Mouse (Mus musculus): ENCODE data around the gene Lef1. TPM values are rescaled to one million over a fixed set of nuclear protein-coding genes. Genes with fewer than 3 reads are reported as not detected.

Gene Lef1
- polyA plus RNA-seq, 1 experiment = 4.5 TPM

DNA sequence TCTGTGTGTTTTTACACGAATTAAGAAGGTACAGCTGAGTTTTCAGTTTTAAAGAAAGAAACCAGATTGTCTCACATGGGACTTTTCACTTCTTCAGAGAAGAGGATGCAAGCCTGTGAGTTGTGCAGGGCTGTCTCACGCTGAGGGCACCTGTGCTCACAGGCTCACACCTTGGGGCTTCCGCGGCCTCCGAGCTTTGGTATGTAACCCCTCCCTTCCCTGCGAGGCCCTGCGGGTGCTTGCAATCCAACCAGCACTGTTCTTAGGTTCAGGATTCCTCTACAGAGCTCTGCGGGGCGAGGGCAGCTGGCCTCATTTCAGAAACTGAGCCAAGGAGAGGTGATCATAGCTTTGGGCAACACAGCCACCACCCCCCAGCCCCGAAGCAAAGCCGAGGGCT lies 46.1 kb downstream of the Lef1 start:
- H3K4me3 ChIP-seq = no peak overlapping the region
- H3ac ChIP-seq (ENCODE audit: control insufficient read depth, insufficient read length) = no peak overlapping the region
- peaks cover 6% of the 10 kb centered on the region for H3K79me2 ChIP-seq (ENCODE audit: control insufficient read depth, insufficient read depth)
- no peaks in the 10 kb centered on the region for H3K27me3 ChIP-seq (ENCODE audit: control insufficient read depth, insufficient read depth, insufficient read length)
- no peaks in the 10 kb centered on the region for H3K36me3 ChIP-seq (ENCODE audit: control insufficient read depth, insufficient read depth)
- H3K4me2 ChIP-seq (ENCODE audit: low read depth) = no peak overlapping the region
- no peak for TF ChIP-seq CEBPB (IDR thresholded peaks at IDR 0.05; ENCODE audit: insufficient read depth, poor library complexity, severe bottlenecking)
- TF ChIP-seq SRF (IDR thresholded peaks at IDR 0.05; ENCODE audit: control insufficient read depth, insufficient read length, low read depth) = no peak
- TF ChIP-seq MAX (IDR thresholded peaks at IDR 0.05; ENCODE audit: low read depth) = no peak
- no peak for TF ChIP-seq POLR2AphosphoS2 (IDR thresholded peaks at IDR 0.05; ENCODE audit: insufficient read length, low read depth)
- no peak for TF ChIP-seq REST (IDR thresholded peaks at IDR 0.05; ENCODE audit: insufficient read depth, insufficient read length)
- no peak for TF ChIP-seq TCF3 (IDR thresholded peaks at IDR 0.05; ENCODE audit: insufficient read length, low read depth)
- TF ChIP-seq USF1 (IDR thresholded peaks at IDR 0.05; ENCODE audit: low read depth) = no peak
- no peak for TF ChIP-seq MYOG (IDR thresholded peaks at IDR 0.05; ENCODE audit: control insufficient read depth in 1 of 3, insufficient read depth in 1 of 3, insufficient read length in 2 of 3, low read depth in 2 of 3)

GRCm38 (mm10) chr3:131157471-131157870 lies 47.2 kb downstream of the Lef1 start:
- Histone ChIP-seq H3K79me2 (ENCODE audit: control insufficient read depth, insufficient read depth) (peaks cover 7% of the 10 kb centered on the region), H3K36me3 (ENCODE audit: control insufficient read depth, insufficient read depth) (no peaks in the 10 kb centered on the region), H3K27me3 (ENCODE audit: control insufficient read depth, insufficient read depth, insufficient read length) (no peaks in the 10 kb centered on the region), H3ac (ENCODE audit: control insufficient read depth, insufficient read length) (no peak overlapping the region), H3K4me3 (no peak overlapping the region), H3K4me2 (ENCODE audit: low read depth) (no peak overlapping the region)
- TF ChIP-seq MAX (IDR thresholded peaks at IDR 0.05; ENCODE audit: low read depth) (no peak), POLR2A (IDR thresholded peaks at IDR 0.05; ENCODE audit: insufficient read length, low read depth) (no peak), USF1 (IDR thresholded peaks at IDR 0.05; ENCODE audit: low read depth) (no peak), CEBPB (IDR thresholded peaks at IDR 0.05; ENCODE audit: insufficient read depth, poor library complexity, severe bottlenecking) (no peak), TCF3 (IDR thresholded peaks at IDR 0.05; ENCODE audit: insufficient read length, low read depth) (no peak), MYOG (IDR thresholded peaks at IDR 0.05; ENCODE audit: control insufficient read depth in 1 of 3, insufficient read depth in 1 of 3, insufficient read length in 2 of 3, low read depth in 2 of 3) (no peak), TCF12 (IDR thresholded peaks at IDR 0.05; ENCODE audit: insufficient read depth, poor library complexity, severe bottlenecking) (no peak), POLR2AphosphoS2 (IDR thresholded peaks at IDR 0.05; ENCODE audit: insufficient read length, low read depth) (no peak), MYOD1 (IDR thresholded peaks at IDR 0.05; ENCODE audit: control insufficient read depth in 1 of 3, insufficient read length in 2 of 3, low read depth in 2 of 3) (no peak), SRF (IDR thresholded peaks at IDR 0.05; ENCODE audit: control insufficient read depth, insufficient read length, low read depth) (no peak), REST (IDR thresholded peaks at IDR 0.05; ENCODE audit: insufficient read depth, insufficient read length) (no peak), E2F4 (IDR thresholded peaks at IDR 0.05; ENCODE audit: insufficient read depth) (no peak)

- Histone ChIP-seq H3K4me3 (no peak overlapping the region), H3K36me3 (ENCODE audit: control insufficient read depth, insufficient read depth) (no peaks in the 10 kb centered on the region), H3K4me2 (ENCODE audit: low read depth) (no peak overlapping the region), H3ac (ENCODE audit: control insufficient read depth, insufficient read length) (no peak overlapping the region), H3K27me3 (ENCODE audit: control insufficient read depth, insufficient read depth, insufficient read length) (no peaks in the 10 kb centered on the region), H3K79me2 (ENCODE audit: control insufficient read depth, insufficient read depth) (peaks cover 7% of the 10 kb centered on the region)
- no peak for TF ChIP-seq MAX (IDR thresholded peaks at IDR 0.05; ENCODE audit: low read depth)
- TF ChIP-seq POLR2A (IDR thresholded peaks at IDR 0.05; ENCODE audit: insufficient read length, low read depth) = no peak
- TF ChIP-seq TCF3 (IDR thresholded peaks at IDR 0.05; ENCODE audit: insufficient read length, low read depth) = no peak
- TF ChIP-seq TCF12 (IDR thresholded peaks at IDR 0.05; ENCODE audit: insufficient read depth, poor library complexity, severe bottlenecking) = no peak
- no peak for TF ChIP-seq POLR2AphosphoS2 (IDR thresholded peaks at IDR 0.05; ENCODE audit: insufficient read length, low read depth)
- no peak for TF ChIP-seq SRF (IDR thresholded peaks at IDR 0.05; ENCODE audit: control insufficient read depth, insufficient read length, low read depth)
- TF ChIP-seq MYOD1 (IDR thresholded peaks at IDR 0.05; ENCODE audit: control insufficient read depth in 1 of 3, insufficient read length in 2 of 3, low read depth in 2 of 3) = no peak
- no peak for TF ChIP-seq USF1 (IDR thresholded peaks at IDR 0.05; ENCODE audit: low read depth)
- no peak for TF ChIP-seq CEBPB (IDR thresholded peaks at IDR 0.05; ENCODE audit: insufficient read depth, poor library complexity, severe bottlenecking)
- TF ChIP-seq E2F4 (IDR thresholded peaks at IDR 0.05; ENCODE audit: insufficient read depth) = no peak
- TF ChIP-seq MYOG (IDR thresholded peaks at IDR 0.05; ENCODE audit: control insufficient read depth in 1 of 3, insufficient read depth in 1 of 3, insufficient read length in 2 of 3, low read depth in 2 of 3) = no peak
- no peak for TF ChIP-seq REST (IDR thresholded peaks at IDR 0.05; ENCODE audit: insufficient read depth, insufficient read length)
Measured at GRCm38 (mm10) chr3:131159204-131159760, 49.0 kb downstream of the Lef1 start.

GRCm38 (mm10) chr3:131159881-131160615 lies 49.8 kb downstream of the Lef1 start:
- no peak overlapping the region for H3K4me3 ChIP-seq
- no peak for TF ChIP-seq SRF (IDR thresholded peaks at IDR 0.05; ENCODE audit: control insufficient read depth, insufficient read length, low read depth)
- TF ChIP-seq TCF12 (IDR thresholded peaks at IDR 0.05; ENCODE audit: insufficient read depth, poor library complexity, severe bottlenecking) = no peak
- TF ChIP-seq CEBPB (IDR thresholded peaks at IDR 0.05; ENCODE audit: insufficient read depth, poor library complexity, severe bottlenecking) = no peak
- no peak for TF ChIP-seq MYOG (IDR thresholded peaks at IDR 0.05; ENCODE audit: control insufficient read depth in 1 of 3, insufficient read depth in 1 of 3, insufficient read length in 2 of 3, low read depth in 2 of 3)
- H3K79me2 ChIP-seq (ENCODE audit: control insufficient read depth, insufficient read depth) = peaks cover 7% of the 10 kb centered on the region
- H3K27me3 ChIP-seq (ENCODE audit: control insufficient read depth, insufficient read depth, insufficient read length) = no peaks in the 10 kb centered on the region
- no peak overlapping the region for H3ac ChIP-seq (ENCODE audit: control insufficient read depth, insufficient read length)
- no peak overlapping the region for H3K4me2 ChIP-seq (ENCODE audit: low read depth)
- H3K36me3 ChIP-seq (ENCODE audit: control insufficient read depth, insufficient read depth) = no peaks in the 10 kb centered on the region
